Mouse (Mus musculus): ENCODE results near the gene Myo3a. TPM values are rescaled to one million over a fixed set of nuclear protein-coding genes. Genes with fewer than 3 reads are reported as not detected.

The Myo3a gene
- polyA plus RNA-seq, 1 experiment from 2014 or later = not detected

DNA sequence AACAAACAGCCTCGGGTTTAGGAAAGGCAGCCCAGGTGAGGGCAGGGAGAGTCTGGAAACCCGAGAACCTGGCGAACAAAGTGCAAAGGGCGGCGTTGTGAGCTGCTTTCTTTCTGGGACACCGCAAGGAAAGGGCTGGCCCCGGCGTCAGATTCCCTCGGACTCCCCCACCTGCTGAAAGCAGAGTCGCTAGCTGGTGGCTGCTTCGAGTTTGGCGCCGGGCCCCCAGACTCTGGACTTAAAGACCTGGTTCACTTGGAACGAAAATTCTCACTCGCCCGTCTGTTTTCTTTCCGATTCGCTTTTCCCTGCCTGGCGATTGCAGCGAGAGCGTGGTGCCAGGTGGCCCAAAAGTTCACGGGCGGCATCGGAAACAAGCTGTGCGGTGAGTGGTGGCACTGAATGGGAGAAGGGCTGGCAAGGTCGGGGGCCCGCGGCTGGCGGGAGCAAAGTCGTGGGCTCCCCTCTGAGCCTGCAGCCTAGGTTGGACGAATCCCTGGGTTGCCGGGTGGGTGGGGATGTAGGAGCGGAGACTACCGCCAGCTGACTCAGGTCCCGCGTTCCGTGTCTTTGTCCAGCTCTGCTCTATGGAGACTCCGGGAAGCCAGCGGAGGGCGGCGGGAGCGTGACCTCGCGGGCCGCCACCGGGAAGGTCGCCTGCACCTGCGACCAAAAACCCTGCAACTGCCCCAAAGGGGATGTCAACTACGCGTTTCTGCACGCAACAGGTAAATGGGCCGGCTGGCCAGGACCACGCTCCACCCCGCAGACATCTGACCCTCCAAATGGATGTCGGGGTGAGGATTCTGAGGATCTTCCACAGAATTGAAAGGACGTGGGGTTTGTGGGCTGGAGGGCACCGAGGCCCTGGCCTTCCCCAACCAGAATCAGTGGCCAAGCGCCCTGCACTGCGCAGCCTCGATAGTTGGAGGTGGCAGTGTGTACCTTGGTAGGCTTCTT lies 396.1 kb downstream of the Myo3a start:
- Histone ChIP-seq H3K36me3 (no peaks in the 10 kb centered on the region), H3K27ac (no peak overlapping the region), H3K9ac (no peak overlapping the region), H3K9me3 (no peaks in the 10 kb centered on the region), H3K4me2 (replicated peaks) (peak overlapping the region; percentile 68), H3K27me3 (peaks cover 99% of the 10 kb centered on the region), H3K4me3 (peak overlapping the region; percentile 40), H3K4me1 (peaks cover 22% of the 10 kb centered on the region)
- ATAC-seq (ENCODE audit: low FRiP score, low read depth) = no peak
- 1% methylated on average over 60 of the region's 60 CpGs for WGBS

DNA sequence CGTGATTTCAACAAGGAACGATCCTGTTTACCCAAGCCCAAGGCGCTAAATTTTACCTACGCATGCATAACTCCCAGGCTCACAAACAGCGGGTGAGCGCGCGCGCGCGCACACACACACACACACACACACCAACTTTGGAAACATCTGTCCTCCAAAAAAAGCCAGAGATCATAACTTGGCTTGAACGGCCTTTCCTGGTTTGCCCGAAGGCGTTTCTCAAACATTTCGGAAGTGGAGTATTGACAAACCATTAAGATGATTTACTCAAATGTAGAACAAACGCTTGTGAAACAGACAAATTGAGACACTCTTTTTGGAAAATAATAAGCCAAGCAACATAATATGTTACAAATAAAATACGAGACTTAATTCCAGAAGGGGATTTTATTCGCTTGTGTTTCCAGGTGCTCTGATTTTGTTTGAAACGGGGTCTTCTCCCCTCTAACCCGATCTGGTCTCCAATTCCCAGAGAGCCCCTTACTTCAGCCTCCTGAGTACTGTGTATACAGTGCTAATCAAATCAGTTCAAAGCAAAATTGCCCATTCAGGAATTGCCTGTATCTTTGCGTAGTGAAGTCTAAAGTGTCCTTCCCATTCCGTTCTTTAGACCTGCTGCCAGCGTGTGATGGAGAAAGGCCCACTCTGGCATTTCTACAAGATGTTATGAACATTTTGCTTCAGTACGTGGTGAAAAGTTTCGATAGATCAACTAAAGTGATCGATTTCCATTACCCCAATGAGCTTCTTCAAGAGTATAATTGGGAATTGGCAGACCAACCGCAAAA lies 397.1 kb downstream of the Myo3a start:
- Histone ChIP-seq H3K4me3 (0 out of 2 replicates have a peak overlapping the region, but pooled peaks have one; percentile 40), H3K27me3 (peaks cover 97% of the 10 kb centered on the region), H3K4me1 (peaks cover 22% of the 10 kb centered on the region), H3K4me2 (replicated peaks) (no peak overlapping the region; the same call in 1 of the 2 replicates), H3K9me3 (no peaks in the 10 kb centered on the region), H3K36me3 (no peaks in the 10 kb centered on the region), H3K27ac (no peak overlapping the region), H3K9ac (no peak overlapping the region)
- WGBS = 3% methylated on average over 27 of the region's 27 CpGs
- no peak for ATAC-seq (ENCODE audit: low FRiP score, low read depth)

DNA sequence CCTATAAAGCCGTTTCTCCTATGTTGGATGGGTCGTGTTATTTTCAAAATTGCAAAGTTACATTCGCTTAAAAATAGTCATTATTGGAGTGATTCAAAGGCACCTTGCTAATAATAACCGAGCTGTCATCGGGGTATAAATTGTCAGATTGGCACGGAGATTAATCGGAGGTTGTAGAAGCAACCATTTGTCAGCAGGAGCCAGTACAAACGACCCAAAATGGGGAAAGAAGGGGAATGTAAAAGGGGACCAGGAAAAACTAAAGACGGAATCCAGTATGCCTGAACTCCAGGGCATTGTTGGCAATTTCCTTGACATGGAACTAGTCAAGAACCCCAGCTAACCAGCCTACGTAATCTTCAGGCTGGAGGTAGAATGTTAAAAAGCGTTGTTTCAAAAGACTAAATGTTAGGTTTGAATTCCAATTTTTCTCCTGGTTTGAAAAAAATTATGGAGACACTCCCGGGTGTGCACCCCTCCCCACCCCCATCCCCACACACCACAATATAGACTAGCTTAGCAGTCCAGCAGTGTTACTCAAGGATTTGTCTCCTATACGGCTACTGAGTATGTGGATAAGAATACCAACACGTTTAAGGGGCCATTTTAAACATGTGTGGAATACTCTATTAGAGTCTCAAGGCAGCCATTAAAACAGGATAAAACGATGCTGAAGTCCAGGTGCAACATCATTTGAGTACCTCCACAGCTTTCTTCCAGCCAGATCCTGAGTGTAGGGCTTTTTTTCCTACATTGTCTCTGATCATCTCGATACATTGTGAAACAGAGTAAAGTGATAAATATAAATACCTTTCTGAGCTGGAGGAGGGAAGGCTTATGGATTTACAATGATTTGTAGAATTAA lies 398.0 kb downstream of the Myo3a start:
- 8% methylated on average over 16 of the region's 16 CpGs for WGBS
- H3K36me3 ChIP-seq = no peaks in the 10 kb centered on the region

DNA sequence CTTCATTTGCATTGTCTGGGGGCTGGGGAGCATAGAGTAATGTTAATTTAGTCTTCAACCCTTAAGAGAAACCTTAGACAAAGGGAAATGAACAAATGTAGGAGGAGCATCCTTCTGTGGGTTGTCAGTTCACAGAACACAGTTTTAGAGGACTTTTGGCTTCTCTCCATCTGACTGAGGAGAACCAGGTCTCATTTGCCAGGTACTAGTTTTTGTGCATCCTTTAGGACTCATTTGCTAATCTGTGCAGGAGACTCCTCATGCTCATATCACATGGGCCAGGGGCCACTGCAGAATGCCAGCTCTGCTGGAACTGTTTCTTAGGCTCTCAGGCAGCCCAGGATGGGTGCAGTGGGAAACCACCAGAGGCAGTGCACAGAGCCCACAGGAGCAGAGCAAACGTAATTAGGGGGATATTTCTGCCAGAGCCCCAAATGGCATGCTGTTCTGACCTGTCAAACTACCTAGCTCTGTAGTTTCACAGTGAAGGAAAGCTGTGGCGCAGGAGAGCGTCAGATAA lies 399.9 kb downstream of the Myo3a start:
- H3K4me1 ChIP-seq = peaks cover 14% of the 10 kb centered on the region
- H3K9me3 ChIP-seq = no peaks in the 10 kb centered on the region
- H3K27ac ChIP-seq = no peak overlapping the region
- H3K4me3 ChIP-seq = no peak overlapping the region
- H3K36me3 ChIP-seq = no peaks in the 10 kb centered on the region
- peaks cover 75% of the 10 kb centered on the region for H3K27me3 ChIP-seq
- 30% methylated on average over 3 of the region's 3 CpGs for WGBS
- no peak for ATAC-seq (ENCODE audit: low FRiP score, low read depth)
- no peak overlapping the region for H3K9ac ChIP-seq
- no peak overlapping the region for H3K4me2 ChIP-seq (replicated peaks)

More for the DNA sequence above, 398.0 kb downstream of the Myo3a start:
- Histone ChIP-seq H3K9me3 (no peaks in the 10 kb centered on the region), H3K4me1 (peaks cover 22% of the 10 kb centered on the region), H3K4me2 (replicated peaks) (no peak overlapping the region), H3K27ac (no peak overlapping the region), H3K27me3 (peaks cover 89% of the 10 kb centered on the region), H3K9ac (no peak overlapping the region), H3K4me3 (no peak overlapping the region)
- no peak for ATAC-seq (ENCODE audit: low FRiP score, low read depth)

DNA sequence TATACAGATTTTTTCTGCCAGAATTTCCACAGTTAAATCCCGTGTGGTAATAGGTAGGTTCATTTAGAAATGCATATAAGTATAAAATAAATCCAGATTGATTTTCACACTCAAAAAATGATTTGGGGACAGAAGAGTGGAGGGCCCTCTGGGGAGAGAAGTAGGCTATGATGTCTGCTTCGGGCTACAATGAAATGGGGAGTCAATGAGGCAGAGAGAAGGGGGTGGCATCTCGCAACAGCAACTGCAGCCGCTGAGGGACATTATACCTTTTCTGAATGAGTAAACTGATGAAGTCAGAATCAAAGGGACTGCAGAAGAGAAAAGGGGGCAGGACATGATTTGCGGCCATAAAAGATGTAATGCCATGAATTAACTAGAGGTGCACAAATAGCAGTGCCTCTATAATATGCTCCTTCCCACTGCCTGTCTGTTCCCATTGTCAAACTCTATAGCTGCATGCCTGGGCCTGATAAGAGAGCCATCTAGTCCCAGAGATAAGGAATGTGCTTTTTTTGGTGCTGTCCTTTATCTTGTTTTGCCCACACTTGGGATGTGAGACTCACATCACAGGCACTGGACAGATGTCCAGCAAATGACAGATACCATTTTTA lies 400.6 kb downstream of the Myo3a start:
- Histone ChIP-seq H3K9ac (no peak overlapping the region), H3K27me3 (peaks cover 68% of the 10 kb centered on the region), H3K4me3 (no peak overlapping the region), H3K36me3 (no peaks in the 10 kb centered on the region), H3K4me2 (replicated peaks) (no peak overlapping the region), H3K9me3 (no peaks in the 10 kb centered on the region), H3K4me1 (peaks cover 9% of the 10 kb centered on the region), H3K27ac (no peak overlapping the region)
- 35% methylated on average over 5 of the region's 5 CpGs for WGBS
- ATAC-seq (ENCODE audit: low FRiP score, low read depth) = no peak

DNA sequence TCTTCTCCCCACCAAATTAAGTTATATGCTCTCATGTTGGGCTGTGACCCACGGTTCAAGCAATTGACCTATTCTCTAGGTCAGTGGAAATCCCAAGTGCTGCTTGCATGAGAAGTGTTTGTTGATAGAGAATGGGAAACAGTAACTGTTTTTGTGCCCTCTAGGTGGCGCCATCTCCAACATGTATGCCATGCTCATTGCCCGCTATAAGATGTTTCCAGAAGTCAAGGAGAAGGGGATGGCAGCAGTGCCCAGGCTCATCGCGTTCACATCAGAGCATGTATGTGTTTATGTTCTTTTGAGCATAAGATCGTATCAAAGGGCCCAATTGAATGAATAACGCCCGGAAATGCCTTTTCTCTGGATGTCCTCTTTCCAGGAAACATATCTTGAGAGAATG lies 407.5 kb downstream of the Myo3a start:
- Histone ChIP-seq H3K27me3 (peaks cover 9% of the 10 kb centered on the region), H3K9me3 (0 out of 2 replicates have a peak, but pooled peaks cover 3% of the 10 kb centered on the region), H3K9ac (no peak overlapping the region), H3K4me1 (no peaks in the 10 kb centered on the region), H3K36me3 (no peaks in the 10 kb centered on the region), H3K4me2 (replicated peaks) (no peak overlapping the region), H3K4me3 (no peak overlapping the region), H3K27ac (no peak overlapping the region)
- ATAC-seq (ENCODE audit: low FRiP score, low read depth) = no peak
- WGBS = 39% methylated on average over 8 of the region's 8 CpGs

DNA sequence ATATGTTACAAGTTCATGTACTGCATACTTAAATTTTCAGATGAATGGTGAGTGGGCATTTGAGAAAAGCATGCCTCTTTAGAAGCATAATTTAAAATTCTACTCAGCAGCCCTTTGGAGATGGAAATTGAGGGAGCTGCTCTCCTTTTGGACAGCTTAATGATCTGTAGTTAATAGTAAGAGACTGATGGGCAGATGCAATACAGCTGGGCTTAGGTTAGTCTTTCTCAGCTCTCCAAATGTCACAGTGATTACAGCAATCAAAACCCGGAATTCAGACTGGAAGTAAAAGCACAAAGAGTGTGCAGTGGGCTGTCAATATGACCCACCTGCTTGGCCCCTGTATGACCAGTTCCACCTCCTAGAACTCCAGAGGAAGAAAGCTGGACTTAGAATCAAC lies 418.8 kb downstream of the Myo3a start:
- H3K4me2 ChIP-seq (replicated peaks) = no peak overlapping the region
- H3K4me3 ChIP-seq = no peak overlapping the region
- H3K9ac ChIP-seq = no peak overlapping the region
- H3K9me3 ChIP-seq = no peaks in the 10 kb centered on the region
- H3K27me3 ChIP-seq = no peaks in the 10 kb centered on the region
- no peak overlapping the region for H3K27ac ChIP-seq
- WGBS = 37% methylated on average over 1 of the region's 1 CpGs
- no peaks in the 10 kb centered on the region for H3K36me3 ChIP-seq
- 0 out of 2 replicates have a peak, but pooled peaks cover 3% of the 10 kb centered on the region for H3K4me1 ChIP-seq
- ATAC-seq (ENCODE audit: low FRiP score, low read depth) = no peak

DNA sequence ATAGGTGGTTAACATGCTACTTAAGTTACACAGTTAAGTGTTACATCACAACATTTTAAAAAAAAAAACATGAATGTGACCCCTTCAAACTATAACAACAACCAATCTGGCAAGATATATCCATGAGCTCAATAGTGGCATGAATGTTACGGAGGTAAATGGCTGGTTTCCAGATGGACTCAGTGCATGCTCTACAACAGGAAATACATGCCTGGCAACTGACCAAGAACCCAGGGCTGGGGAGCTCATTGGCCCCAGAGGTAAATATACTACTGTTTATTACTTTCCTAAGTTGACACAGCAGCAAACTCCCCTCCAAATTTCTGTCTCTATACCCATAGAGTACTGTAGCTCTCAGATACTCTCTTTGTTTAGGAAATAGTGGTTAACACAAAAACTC lies 421.1 kb downstream of the Myo3a start:
- ATAC-seq (ENCODE audit: low FRiP score, low read depth) = peak; percentile 90
- H3K27ac ChIP-seq = no peak overlapping the region
- no peaks in the 10 kb centered on the region for H3K9me3 ChIP-seq
- H3K4me2 ChIP-seq (replicated peaks) = no peak overlapping the region
- H3K4me1 ChIP-seq = 0 out of 2 replicates have a peak, but pooled peaks cover 3% of the 10 kb centered on the region
- no peak overlapping the region for H3K9ac ChIP-seq
- H3K36me3 ChIP-seq = no peaks in the 10 kb centered on the region
- H3K4me3 ChIP-seq = no peak overlapping the region
- H3K27me3 ChIP-seq = peaks cover 2% of the 10 kb centered on the region; the same call in 1 of the 2 replicates
- WGBS = 26% methylated on average over 1 of the region's 1 CpGs

DNA sequence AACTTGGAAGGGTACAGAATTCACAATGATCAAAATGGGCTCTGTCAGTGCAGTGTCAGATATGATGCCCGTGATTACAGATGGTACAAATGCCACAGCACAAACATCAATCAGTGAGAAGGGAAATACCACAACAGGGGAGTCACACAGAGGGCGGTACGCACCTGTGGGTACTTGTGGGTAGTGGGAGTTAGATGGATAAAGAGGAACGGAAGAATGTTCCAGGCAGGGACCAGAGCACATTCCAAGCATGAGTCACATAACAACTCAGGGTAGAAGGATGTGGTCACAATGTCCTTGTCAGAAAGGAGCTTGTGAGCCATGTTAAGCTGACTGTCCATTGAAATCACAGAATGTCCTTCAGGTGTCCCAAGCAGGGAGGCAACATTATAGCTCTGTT lies 424.5 kb downstream of the Myo3a start:
- ATAC-seq (ENCODE audit: low FRiP score, low read depth) = no peak
- Histone ChIP-seq H3K27me3 (peaks cover 2% of the 10 kb centered on the region; the same call in 1 of the 2 replicates), H3K9me3 (no peaks in the 10 kb centered on the region), H3K27ac (no peak overlapping the region), H3K9ac (no peak overlapping the region), H3K4me3 (no peak overlapping the region), H3K4me2 (replicated peaks) (no peak overlapping the region), H3K4me1 (0 out of 2 replicates have a peak, but pooled peaks cover 3% of the 10 kb centered on the region), H3K36me3 (no peaks in the 10 kb centered on the region)
- WGBS = 80% methylated on average over 4 of the region's 4 CpGs

DNA sequence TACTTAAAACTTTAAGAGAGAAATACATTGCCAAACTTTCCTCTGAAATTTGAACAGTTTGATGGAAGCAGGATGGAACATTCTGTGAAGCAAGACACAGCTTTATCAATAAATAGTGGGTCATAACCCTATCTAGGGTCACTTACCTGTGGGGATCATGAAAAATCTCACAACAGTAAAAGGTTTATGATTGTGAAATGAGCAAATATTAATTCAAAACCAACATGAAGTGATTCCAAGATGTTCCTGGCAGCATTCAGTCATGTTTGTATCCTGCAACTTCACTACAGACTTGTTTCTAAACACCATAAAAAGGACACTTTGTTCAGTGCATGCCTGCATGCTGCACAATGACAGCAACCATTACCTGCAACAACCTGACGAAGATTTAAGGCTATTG lies 436.4 kb downstream of the Myo3a start:
- no peak overlapping the region for H3K9ac ChIP-seq
- no peaks in the 10 kb centered on the region for H3K27me3 ChIP-seq
- WGBS = 73% methylated on average over 1 of the region's 1 CpGs
- ATAC-seq (ENCODE audit: low FRiP score, low read depth) = no peak
- H3K9me3 ChIP-seq = no peaks in the 10 kb centered on the region
- no peaks in the 10 kb centered on the region for H3K4me1 ChIP-seq
- no peaks in the 10 kb centered on the region for H3K36me3 ChIP-seq
- H3K4me2 ChIP-seq (replicated peaks) = no peak overlapping the region
- no peak overlapping the region for H3K4me3 ChIP-seq
- no peak overlapping the region for H3K27ac ChIP-seq

All from limb, embryonic 13.5 days (tissue).